Mouse (Mus musculus) heart, postnatal 10 days (tissue): ENCODE measurements around the gene Ranbp3l. TPM values are rescaled to one million over a fixed set of nuclear protein-coding genes. Genes with fewer than 3 reads are reported as not detected.
A peak's percentile ranks its signal among the peaks of the same experiment; 100 is the strongest.
"Not testable (repeated sequence)": the region's sequence is repeated elsewhere in the genome, so short reads cannot be mapped to it uniquely, and the experiment has no call there.

Experiments used
- DNase-seq, 2 experiments: peaks; one replicate each; pipeline ENCODE4 v3.0.0; 2021
- intact Hi-C: fragments of 180-260 bp; cut with DNase I; formaldehyde crosslinking; loops from one replicate; pipeline ENCODE4 v1.15.1; 2025
- total RNA-seq, 2 experiments: library from RNA; stranded (reverse); gene quantifications; 2 replicates each; pipeline ENCODE4 v1.2.3; 2021

The Ranbp3l gene
- not detected for total RNA-seq

DNA sequence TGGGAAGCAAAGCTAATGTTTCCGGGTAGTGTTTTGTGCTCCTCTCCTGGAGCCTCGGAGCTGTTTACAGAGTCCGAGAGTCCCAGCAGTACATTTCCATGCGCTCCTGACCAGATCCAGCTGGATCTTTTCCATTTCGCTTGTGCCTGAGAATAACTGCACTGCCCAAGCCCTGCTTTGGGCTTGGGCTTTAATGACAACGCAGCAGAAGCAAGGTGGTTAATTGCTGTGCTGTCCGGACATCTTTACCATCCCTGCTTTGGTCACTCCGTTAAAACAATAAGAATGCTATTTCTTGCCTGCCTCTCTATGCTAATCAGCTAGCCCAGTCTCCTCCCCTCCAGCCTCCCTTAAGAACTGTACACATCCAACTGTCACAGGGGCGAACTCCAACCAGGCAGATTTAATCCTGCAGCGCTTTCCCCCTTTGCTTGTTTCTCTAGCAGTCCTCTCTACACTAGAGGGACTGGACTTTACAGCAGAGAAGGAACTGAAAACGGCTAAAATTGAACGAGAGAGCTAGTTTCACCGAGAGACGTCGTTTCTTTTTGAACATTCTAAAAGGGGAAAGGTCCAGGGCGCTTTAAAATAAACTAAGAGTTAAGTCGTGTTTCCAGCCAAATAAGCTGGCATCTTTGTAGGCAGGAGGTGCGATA lies at the start of gene Ranbp3l:
TSS of gene Ranbp3l (plus strand) at position 377 of the 656 bp plus-strand sequence.
- DNase-seq, result peak; percentile 7 to 11
- intact Hi-C loops, result no loop called here

DNA sequence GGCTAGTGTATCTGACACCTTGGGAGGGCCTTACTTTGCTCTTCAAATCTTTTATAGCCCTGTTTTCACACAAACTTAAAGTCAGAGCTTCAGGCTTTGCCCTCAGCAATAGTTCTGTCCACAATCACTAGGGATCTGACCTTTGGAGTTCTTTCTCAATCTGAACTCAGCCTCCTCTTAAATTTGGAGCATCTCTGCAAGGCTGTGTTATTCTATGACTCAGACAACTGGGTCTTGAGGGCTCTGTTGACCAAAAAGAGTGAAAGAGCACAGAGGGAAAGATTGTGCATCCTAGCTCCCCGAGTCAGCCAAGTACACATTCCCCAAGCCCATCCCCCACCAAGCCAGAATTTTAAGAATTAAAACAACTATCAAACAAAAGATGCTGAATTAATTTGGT lies 37.7 kb upstream of the Ranbp3l start:
- DNase-seq, result no peak

DNA sequence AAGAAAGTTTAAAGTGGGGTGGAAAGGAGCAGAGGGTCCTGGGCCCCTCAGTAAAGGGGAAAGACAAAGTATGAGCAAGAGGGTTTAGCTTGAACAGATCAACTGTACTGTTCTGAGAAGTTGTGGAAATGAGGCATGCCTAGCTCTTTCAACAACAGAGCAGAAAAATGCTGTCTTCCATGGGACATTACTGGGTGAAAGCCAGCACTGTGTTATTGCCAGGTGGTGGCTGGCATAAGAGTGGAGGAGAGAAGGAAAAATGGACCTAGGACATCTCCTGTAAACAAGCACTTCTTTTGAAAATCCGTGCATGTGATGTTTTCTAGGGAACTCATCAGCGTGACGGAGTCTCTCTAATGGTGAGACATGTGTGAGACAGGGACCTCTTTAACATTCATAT lies 30.8 kb upstream of the Ranbp3l start:
- no peak for DNase-seq
- intact Hi-C loops, result no loop called here

More for the DNA sequence above, 37.7 kb upstream of the Ranbp3l start:
- intact Hi-C loops, result no loop called here

DNA sequence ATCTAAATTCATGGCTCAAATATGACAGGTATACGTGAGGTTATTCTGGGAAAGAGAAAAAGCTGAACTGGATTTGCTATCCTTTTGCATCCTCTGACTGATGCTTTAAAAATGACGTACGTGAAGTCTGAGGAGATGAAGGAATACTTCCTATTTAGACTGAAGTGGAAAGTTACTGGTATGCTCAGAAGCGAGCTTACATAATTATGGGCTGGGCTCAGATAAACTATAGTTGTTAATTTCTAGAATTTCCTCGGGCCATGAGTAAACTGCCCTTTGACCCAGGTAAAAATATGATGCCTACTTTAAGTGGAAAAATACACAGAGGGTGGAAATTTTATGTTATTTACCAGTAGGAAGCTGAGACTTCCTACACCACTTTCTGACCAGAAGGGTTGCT lies 26.9 kb upstream of the Ranbp3l start:
- intact Hi-C loops, result no loop called here
- DNase-seq, result no peak

DNA sequence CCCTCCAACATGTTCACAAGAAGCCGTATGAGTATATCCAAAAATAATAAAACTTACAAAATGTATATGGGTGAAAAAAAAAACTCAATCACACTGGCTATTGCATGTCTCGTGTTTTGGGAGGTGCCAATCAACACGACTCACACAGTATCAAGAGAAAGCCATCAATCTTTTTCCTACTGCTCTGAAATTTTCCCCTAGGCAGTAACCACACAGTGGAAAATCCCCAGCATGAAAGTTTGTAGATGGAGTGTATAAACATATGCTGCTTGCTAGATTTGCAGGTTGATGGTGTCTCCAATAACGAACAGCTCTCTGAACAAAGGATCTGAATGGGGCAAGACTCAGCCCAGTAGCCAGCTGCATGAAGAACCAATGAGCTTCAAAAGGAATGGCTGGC lies 16.9 kb upstream of the Ranbp3l start:
- intact Hi-C loops, result no loop called here
- DNase-seq, result no peak

DNA sequence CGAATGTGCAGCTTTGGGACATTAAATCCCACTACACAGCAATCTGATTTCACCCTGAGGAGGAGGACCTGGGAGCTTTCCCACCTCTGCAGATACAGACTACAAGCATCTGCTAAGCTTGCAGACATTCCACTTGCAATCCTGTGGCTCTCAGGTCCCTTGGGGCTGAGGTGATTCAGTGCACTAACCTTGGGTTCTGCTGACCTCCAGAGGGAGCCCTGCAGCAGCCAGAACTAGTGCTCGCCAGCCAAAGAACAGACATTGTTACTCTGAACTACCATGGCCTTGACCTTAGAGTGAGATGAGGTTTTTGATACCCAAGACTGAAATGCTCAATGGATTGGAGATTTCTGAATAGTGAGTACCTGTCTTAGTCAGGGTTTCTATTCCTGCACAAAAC lies 4.4 kb upstream of the Ranbp3l start:
- intact Hi-C loops, result no loop called here
- DNase-seq, result peak in 1 of 2 experiments; percentile 3

DNA sequence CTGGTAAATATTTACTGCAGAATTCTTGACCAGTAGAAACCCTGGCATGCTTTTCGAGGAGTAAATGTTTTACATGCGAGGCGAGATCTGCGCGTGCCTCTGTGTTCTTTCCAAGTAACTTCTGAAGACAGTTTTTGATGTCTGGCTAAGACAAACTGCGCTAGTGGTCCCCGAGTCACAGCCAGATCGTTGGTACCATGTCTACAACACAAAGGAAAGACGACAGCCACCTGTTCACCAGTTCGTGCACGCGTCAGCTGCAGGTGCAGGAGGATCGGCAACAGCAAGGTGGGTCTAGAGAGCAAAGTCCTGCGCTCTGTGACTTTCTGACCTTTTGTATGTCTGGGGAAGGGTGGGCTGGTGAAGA lies 463 bp downstream of the Ranbp3l start:
- intact Hi-C loops, result no loop called here
- no peak for DNase-seq

DNA sequence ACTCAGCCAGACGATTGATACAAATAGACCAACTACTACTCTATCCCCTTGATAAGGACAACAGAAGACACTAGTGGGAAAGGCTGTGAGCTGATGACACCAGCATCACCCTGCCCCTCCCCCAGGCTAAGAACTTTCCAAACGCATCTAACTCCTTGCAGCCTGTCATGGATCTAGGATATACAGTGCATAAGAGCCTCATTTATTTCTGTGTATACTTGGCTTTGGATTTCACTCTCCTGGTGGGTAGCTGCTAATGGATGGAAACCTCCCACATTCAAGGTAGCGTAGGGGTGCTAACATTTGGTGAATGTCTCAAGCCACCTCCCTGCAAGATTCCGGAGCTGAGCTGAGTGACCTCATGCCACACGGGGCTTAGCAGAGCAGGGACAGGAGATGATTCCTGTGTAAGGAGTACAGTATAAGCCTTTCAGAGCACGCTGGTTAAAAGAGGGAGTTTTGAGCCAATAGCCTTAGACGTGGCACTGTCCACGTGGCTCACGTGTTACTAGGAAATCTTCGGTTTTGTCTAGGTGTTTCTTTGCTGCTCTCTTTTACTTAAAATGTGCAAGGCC lies 1.4 kb downstream of the Ranbp3l start:
- no peak for DNase-seq
- intact Hi-C loops, result no loop called here

DNA sequence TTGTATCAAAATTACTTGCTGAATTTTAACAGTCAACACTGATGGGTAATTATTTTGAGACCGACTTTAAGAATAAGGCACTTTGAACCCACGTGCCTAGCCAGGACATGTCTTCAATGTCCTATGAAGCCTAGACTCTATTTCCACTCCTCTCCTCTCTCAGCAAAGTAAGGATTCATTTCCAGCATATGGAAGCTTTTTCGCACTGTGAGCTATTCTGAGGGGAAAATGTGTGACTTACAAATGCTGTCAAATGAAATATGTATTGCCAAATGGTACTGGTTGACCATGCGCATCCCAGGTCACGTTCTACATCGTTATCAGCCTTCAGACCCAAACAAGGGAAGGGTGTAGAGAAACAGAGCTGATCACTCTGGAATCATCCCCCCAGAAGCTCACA lies 23.5 kb downstream of the Ranbp3l start:
- intact Hi-C loops, result no loop called here
- DNase-seq, result no peak

DNA sequence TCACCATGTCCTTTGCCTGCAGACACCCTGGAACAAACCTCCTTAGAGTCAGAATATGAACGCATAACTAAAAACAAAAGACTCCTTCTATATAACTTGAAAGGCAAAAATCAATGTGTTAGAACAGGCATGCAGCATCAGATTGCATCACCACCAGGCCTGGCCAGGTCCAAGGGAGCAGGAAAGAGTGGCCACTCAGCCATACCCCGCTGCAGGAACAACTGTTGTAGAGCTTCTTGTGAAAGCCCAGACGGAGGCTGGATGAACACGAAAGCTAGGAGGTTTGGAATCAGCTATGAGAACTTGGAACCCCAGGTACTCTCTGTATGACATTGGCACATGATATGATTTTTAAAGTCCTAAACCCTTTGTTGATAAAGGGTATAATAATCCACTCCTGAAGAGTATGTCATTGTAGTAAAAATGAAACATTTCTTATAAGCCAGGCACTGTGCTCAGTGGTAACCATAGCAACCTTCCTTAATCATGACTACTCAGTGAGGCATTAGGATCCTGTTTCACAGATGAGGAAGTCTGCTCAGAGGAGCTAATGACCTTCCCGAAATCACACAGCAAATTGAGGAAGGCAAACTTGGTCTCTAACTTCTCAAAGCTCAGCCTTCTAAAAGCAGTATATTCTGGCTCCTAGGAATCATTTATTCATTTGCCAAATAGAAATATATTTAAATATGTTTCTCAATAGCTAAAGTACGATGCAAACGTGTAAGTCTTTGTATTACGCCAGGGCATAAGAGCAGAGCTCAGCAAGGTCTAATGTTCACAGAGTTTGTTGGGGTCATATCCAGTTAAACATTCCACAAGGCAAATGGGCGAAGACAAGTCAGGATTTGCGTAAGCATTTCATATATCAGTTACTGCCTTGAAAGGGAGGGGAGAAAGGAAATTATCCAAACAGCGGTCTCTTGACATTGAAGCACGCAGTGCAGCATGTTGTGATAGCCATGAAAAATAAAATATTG lies 24.4 kb downstream of the Ranbp3l start:
- DNase-seq, result no peak
- intact Hi-C loops, result no loop called here

DNA sequence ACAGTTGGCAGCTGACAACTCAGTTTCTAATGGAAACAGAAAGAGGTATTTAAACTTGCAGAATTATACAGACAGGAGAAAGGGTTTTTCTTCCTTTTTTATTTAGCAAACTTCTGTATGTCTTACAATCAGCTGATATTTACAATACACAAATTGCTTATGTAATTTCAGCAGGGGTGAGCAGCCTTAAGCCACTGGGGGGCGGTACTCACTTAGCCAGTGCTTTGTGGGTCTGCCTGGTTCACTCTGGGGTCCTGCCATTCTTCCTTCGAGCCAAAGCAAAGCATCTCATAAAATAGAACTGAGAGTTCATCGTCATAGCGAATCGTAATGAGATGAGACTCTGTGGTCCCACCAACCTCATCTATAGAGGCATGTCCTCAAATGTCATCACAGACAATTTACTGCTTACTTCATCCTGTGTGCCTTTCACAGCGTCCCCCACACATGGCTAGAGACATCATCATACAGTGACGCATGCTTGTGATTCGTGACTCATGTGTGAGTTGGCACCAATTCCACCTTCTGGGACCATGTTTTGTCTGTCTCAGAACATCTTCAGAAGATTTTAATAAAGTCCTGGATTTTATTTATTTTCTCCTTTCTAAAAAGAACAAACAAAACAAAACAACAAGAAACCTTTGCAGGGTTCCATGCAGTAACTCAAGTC lies 27.0 kb downstream of the Ranbp3l start:
- no peak for DNase-seq
- intact Hi-C loops, result no loop called here

DNA sequence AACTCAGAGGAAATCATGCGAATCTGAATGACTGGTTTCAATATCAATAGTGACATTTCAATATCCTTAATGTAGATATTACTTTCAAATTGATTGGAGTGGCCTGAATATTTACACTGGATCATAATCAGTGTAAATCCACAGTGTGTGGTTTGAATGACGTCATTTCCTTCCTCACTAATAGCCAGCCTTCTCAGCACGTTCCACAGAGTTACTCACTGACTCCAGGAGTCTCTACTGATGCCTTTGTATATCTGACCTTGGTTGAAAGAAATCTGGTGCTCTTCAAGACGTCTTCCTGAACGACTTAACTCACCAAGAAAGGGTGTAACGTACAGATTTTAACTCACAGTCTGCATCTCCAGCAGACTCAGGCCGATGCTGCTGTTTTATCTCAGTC lies 27.7 kb downstream of the Ranbp3l start:
- intact Hi-C loops, result no loop called here
- no peak for DNase-seq

DNA sequence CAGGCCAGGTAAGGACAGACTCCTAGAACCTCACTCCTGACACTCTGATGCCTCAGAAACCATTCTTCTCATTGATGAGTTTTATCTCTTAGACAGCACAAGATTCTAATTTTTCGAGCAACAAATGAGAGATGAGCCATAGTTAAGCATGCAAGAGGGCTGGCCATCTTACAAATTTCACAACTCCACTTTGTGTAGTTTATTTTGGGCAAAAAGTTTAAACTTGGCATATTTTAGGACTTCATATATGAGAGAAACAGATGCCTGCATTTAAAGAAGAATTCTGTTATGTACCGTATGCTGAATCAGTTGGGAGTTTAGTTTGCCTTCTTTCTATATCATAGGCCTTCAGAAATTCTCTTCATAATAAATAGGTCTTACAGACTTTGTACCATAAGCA lies 35.0 kb downstream of the Ranbp3l start:
- DNase-seq, result no peak
- intact Hi-C loops, result no loop called here

DNA sequence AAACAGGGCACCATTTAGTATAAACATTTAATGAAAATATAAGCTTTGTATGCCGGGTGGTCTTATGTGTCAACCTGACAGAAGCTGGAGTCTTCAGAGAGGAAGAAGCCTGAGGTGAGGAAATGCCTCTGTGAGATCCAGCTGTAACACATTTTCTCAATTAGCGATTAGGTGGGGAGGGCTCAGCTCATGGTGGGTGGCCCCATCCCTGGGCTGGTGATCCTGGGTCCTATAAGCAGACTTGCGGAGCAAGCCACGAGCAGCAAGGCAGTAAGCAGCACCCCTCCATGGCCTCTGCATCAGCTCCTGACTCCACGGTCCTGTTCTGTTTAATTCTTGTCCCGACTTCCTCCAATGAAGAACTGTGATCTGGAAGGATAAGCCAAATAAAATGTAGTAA lies 41.4 kb downstream of the Ranbp3l start:
- intact Hi-C loops, result no loop called here
- DNase-seq, result no peak

DNA sequence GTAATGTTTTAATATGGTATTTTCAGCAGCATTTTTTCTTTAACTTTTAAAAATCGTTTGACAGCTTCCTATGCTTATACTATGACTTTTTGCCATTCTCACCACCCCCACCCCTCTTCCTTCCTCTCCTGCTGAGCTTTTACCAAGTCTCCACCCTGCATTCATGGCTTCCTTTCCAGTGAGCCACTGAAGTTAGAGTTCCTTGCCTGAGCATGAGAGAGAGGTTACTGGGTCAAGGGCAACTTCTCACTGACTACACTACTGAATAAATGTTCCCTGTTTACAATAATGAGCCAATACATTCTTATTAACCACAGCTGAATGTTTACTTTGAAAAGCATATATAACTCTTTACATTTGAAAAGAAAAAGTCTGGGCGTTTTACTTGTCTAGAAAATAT lies 46.8 kb downstream of the Ranbp3l start:
- DNase-seq, result no peak
- intact Hi-C loops, result no loop called here

DNA sequence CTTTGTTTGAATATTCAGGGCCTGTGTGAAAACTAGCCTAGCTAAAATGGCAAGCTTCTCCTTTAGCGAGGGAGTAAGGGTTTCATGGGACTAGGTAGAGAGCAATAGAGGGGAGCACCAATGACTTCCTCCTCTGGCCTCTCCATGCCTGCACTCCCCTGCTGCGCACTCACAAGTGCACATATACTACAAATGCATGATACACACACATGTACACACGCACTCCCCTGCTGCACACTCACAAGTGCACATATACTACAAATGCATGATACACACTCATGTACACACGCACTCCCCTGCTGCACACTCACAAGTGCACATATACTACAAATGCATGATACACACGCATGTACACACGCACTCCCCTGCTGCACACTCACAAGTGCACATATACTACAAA lies 47.7 kb downstream of the Ranbp3l start:
- DNase-seq, intact Hi-C loops: not testable (repeated sequence)

DNA sequence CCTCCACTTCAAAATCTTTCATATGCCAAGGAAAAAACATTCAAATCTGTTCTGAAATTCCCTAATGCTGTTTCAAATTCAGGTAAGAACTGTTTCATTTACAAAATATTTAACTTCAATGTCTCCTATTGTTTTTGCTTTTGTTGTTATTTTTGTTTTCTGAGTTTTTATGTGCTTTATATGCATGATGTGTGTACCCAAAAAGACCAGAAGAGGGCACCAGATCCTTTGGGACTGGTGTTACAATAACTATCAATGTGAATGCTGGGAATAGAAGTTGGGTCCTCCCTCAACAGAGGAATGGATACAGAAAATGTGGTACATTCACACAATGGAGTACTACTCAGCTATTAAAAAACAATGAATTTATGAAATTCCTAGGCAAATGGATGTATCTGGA lies 88.0 kb downstream of the Ranbp3l start:
- intact Hi-C loops, result no loop called here
- DNase-seq, result no peak

DNA sequence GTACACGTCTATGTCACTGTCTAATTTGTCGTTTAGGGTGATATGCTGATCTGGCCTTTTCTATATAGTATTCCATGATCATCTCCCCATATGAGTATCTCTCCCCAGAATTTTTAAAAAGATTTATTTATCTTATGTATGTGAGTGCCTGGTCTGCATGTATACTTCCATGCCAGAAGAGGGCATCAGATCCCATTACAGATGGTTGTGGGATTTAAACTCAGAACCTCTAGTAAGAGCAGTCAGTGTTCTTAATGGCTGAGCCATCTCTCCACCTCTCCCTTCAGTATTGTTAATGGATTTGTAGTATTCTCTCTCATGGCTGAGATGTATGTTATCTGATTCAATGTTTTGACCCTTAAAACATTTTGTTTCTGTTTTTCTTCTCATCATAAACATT lies 92.1 kb downstream of the Ranbp3l start:
- DNase-seq, result no peak
- intact Hi-C loops, result no loop called here

DNA sequence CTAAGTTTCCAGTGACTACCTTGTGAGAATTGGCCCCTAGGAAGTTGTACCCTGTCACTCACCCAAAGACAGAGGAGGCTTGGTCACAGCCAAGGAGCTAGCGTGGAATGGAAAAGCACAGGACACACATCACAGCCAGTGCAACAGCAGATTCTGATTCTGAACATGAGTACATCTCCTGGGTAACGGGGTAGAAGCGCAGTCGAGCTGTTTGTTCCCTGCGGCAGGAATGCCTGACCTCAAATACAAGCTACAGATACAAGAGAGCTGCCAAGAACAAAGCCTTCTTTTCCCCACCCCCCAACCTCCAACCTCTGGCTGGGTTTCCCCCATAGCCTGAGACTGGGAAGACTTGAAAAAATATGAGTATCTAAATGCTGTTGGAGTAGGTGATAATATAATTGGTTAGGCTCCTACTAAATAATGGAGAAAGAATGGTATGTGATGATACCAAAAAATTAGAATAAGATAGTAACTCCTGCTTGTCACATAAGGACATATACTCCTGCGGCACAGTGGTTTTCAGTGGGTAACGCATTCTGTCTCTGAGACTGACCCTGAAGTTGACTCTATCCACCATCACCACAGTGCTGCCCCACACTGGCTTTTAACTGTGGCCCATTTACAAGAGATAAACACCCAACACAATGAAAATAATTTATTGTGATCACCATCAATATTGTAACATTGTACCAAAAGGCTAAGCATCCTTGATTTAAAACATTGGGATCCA lies 93.6 kb downstream of the Ranbp3l start:
- intact Hi-C loops, result no loop called here
- DNase-seq, result no peak

DNA sequence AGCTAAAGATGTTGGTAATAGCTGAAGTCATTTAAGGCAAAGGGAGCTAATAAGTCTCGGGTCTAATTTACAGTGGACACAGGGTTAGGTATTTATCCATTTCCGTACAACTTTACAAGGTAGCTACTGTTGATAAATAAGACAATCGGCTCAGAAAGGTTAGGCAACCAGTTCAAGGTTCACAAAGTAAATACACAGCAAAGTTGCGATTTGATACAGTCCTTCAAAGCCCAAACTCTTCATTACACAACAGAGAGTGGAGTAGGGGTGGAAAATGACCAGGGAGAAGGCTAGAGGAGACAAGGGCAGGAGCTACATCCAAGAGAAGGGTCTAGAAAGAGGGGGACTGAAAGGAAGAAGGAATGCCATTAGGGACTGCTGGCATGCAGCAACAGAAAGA lies 101.1 kb downstream of the Ranbp3l start:
- intact Hi-C loops, result no loop called here
- DNase-seq, result no peak

DNA sequence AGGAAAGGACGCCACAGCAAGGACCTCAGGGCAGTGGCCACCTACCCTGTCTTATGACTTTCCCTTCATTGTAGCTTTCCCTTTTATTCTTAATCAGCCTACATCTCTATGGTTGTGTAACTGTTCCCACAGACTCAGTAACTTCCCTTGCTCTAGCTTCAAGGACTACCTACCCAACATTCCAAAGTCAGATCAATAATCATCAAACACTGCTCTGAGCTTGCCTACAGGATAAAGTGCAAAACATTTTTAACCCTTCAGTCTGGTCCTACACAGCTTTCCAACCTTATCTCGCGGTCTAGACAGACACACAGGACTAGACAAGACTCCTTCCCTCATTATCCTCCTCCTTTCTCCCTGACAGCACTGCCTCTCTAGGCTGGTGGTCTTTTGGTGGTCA lies 102.6 kb downstream of the Ranbp3l start:
- DNase-seq, result no peak
- intact Hi-C loops, result no loop called here
